Mouse (Mus musculus): ENCODE measurements at regions not wholly inside any gene's neighbourhood (a gene's known extent, or its start where the extent isn't known, plus 50 kb on each side); places are given as distances from the start of the nearest gene placed in this dataset.

- DNase-seq (ENCODE audit: low read depth, low spot score), result no peak
These were observed 104.1 kb upstream of the Vps8 start for GRCm38 (mm10) chr16:21318640-21319365.

GRCm38 (mm10) chr16:21320284-21320683 is 102.6 kb upstream of the Vps8 start:
- no peak for DNase-seq (ENCODE audit: low read depth, low spot score)

- DNase-seq (ENCODE audit: low read depth, low spot score), result no peak
These were observed 101.5 kb upstream of the Vps8 start for GRCm38 (mm10) chr16:21321188-21322070.

- no peak for DNase-seq (ENCODE audit: low read depth, low spot score)
These were observed 100.5 kb upstream of the Vps8 start for GRCm38 (mm10) chr16:21322437-21322836.

GRCm38 (mm10) chr16:21323446-21324034 is 99.4 kb upstream of the Vps8 start:
- DNase-seq (ENCODE audit: low read depth, low spot score), result no peak

GRCm38 (mm10) chr16:21327969-21328368 is 94.9 kb upstream of the Vps8 start:
- DNase-seq (ENCODE audit: low read depth, low spot score), result no peak

- DNase-seq (ENCODE audit: low read depth, low spot score), result no peak
These were observed 93.7 kb upstream of the Vps8 start for GRCm38 (mm10) chr16:21329199-21329598.

GRCm38 (mm10) chr16:21331229-21331628 is 91.7 kb upstream of the Vps8 start:
- DNase-seq (ENCODE audit: low read depth, low spot score), result no peak

- DNase-seq (ENCODE audit: low read depth, low spot score), result no peak
These were observed 90.5 kb upstream of the Vps8 start for GRCm38 (mm10) chr16:21332411-21332810.

- DNase-seq (ENCODE audit: low read depth, low spot score), result no peak
These were observed 90.1 kb upstream of the Vps8 start for GRCm38 (mm10) chr16:21332862-21333222.

- peak; percentile 82 for DNase-seq (ENCODE audit: low read depth, low spot score)
These were observed 89.5 kb upstream of the Vps8 start for GRCm38 (mm10) chr16:21333223-21333951.

GRCm38 (mm10) chr16:21339061-21339459 is 83.9 kb upstream of the Vps8 start:
- no peak for DNase-seq (ENCODE audit: low read depth, low spot score)

- no peak for DNase-seq (ENCODE audit: low read depth, low spot score)
These were observed 83.3 kb upstream of the Vps8 start for GRCm38 (mm10) chr16:21339460-21340081.

GRCm38 (mm10) chr16:21340136-21340535 is 82.8 kb upstream of the Vps8 start:
- no peak for DNase-seq (ENCODE audit: low read depth, low spot score)

- no peak for DNase-seq (ENCODE audit: low read depth, low spot score)
These were observed 73.0 kb upstream of the Vps8 start for GRCm38 (mm10) chr16:21349869-21350268.

GRCm38 (mm10) chr16:21351289-21351688 is 71.6 kb upstream of the Vps8 start:
- DNase-seq (ENCODE audit: low read depth, low spot score), result no peak

GRCm38 (mm10) chr16:21353111-21353510 is 69.8 kb upstream of the Vps8 start:
- DNase-seq (ENCODE audit: low read depth, low spot score), result no peak

GRCm38 (mm10) chr16:21353545-21353944 is 69.4 kb upstream of the Vps8 start:
- DNase-seq (ENCODE audit: low read depth, low spot score), result no peak

GRCm38 (mm10) chr16:21355638-21356037 is 67.3 kb upstream of the Vps8 start:
- no peak for DNase-seq (ENCODE audit: low read depth, low spot score)

- DNase-seq (ENCODE audit: low read depth, low spot score), result peak; percentile 64
These were observed 65.5 kb upstream of the Vps8 start for GRCm38 (mm10) chr16:21357433-21357832.

- DNase-seq (ENCODE audit: low read depth, low spot score), result peak; percentile 48
These were observed 64.5 kb upstream of the Vps8 start for GRCm38 (mm10) chr16:21358313-21358920.
